Mouse (Mus musculus) spleen, postnatal 4 days (tissue): ENCODE data around the gene Snx8.

Source experiments
- DNase-seq, 2 experiments: peaks; one replicate each; pipeline ENCODE4 v3.0.0; 2022; ENCODE audit warnings: low spot score in 2 of 2

Snx8 gene

GRCm38 (mm10) chr5:140388588-140389576, at the start of gene Snx8:
Gene Snx8 (minus strand): TSS chr5:140389262.
- DNase-seq = peak; percentile 98 to 99

- DNase-seq = no peak
Measured at GRCm38 (mm10) chr5:140425016-140425783, 36.1 kb upstream of the Snx8 start.

GRCm38 (mm10) chr5:140420616-140421015, 31.6 kb upstream of the Snx8 start:
- peak in 1 of 2 experiments; percentile 27 for DNase-seq

- DNase-seq = peak; percentile 61 to 84
Measured at GRCm38 (mm10) chr5:140419442-140420080, 30.5 kb upstream of the Snx8 start.

- peak; percentile 88 to 94 for DNase-seq
Measured at GRCm38 (mm10) chr5:140418489-140419441, 29.7 kb upstream of the Snx8 start, which contains the start of gene Eif3b. Gene Eif3b (plus strand): TSS chr5:140419328.

GRCm38 (mm10) chr5:140418106-140418488, 29.0 kb upstream of the Snx8 start:
- no peak for DNase-seq

GRCm38 (mm10) chr5:140414647-140415046, 25.6 kb upstream of the Snx8 start:
- no peak for DNase-seq

GRCm38 (mm10) chr5:140411339-140411738, 22.3 kb upstream of the Snx8 start:
- DNase-seq = peak; percentile 72 to 89

GRCm38 (mm10) chr5:140408801-140409200, 19.7 kb upstream of the Snx8 start:
- DNase-seq = no peak

GRCm38 (mm10) chr5:140406666-140407065, 17.6 kb upstream of the Snx8 start:
- no peak for DNase-seq

GRCm38 (mm10) chr5:140405126-140405525, 16.1 kb upstream of the Snx8 start:
- no peak for DNase-seq

- DNase-seq = no peak
Measured at GRCm38 (mm10) chr5:140402640-140403270, 13.7 kb upstream of the Snx8 start.

GRCm38 (mm10) chr5:140396166-140396940, 7.3 kb upstream of the Snx8 start:
- no peak for DNase-seq

- DNase-seq = no peak
Measured at GRCm38 (mm10) chr5:140392701-140393100, 3.6 kb upstream of the Snx8 start.

GRCm38 (mm10) chr5:140391981-140392380, 2.9 kb upstream of the Snx8 start:
- DNase-seq = no peak

- DNase-seq = no peak
Measured at GRCm38 (mm10) chr5:140391435-140391834, 2.4 kb upstream of the Snx8 start.

- no peak for DNase-seq
Measured at GRCm38 (mm10) chr5:140389647-140390046, 585 bp upstream of the Snx8 start.

GRCm38 (mm10) chr5:140387816-140388510, 1.1 kb downstream of the Snx8 start:
- no peak for DNase-seq

GRCm38 (mm10) chr5:140387236-140387635, 1.8 kb downstream of the Snx8 start:
- no peak for DNase-seq
